Mouse (Mus musculus) embryo, embryonic 11.5 days (tissue): ENCODE measurements around the gene Pitpnb.
A peak's percentile ranks its signal among the peaks of the same experiment; 100 is the strongest.

Experiments
- DNase-seq: peaks from one replicate; pipeline ENCODE4 v3.0.0-alpha.2; 2012; ENCODE audit warnings: low read depth, low spot score

Pitpnb gene

GRCm38 (mm10) chr5:111396199-111396598, 65.6 kb downstream of the Pitpnb start:
- DNase-seq = no peak

DNA sequence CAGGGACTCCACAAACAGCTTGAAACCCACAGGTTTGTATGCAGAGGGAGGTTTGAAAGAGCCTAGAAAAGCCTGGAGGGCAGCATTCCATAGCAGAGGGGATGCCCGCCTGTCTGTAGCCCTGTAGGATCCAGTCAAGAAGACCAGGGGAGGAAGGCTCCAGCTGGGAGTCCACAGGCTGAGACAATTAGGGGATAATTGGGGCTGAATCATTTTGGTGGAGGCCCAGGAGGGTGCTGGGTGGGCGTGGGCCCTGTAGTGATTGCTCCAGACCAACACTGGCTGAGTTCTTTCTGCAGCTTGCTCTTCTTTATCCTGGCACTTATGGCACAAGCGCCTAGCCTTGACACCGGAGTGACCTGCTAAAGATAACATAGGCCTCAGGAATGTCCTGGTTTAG, 67.9 kb downstream of the Pitpnb start:
- no peak for DNase-seq

- DNase-seq = no peak
Observed at GRCm38 (mm10) chr5:111399271-111399670, 68.7 kb downstream of the Pitpnb start.

DNA sequence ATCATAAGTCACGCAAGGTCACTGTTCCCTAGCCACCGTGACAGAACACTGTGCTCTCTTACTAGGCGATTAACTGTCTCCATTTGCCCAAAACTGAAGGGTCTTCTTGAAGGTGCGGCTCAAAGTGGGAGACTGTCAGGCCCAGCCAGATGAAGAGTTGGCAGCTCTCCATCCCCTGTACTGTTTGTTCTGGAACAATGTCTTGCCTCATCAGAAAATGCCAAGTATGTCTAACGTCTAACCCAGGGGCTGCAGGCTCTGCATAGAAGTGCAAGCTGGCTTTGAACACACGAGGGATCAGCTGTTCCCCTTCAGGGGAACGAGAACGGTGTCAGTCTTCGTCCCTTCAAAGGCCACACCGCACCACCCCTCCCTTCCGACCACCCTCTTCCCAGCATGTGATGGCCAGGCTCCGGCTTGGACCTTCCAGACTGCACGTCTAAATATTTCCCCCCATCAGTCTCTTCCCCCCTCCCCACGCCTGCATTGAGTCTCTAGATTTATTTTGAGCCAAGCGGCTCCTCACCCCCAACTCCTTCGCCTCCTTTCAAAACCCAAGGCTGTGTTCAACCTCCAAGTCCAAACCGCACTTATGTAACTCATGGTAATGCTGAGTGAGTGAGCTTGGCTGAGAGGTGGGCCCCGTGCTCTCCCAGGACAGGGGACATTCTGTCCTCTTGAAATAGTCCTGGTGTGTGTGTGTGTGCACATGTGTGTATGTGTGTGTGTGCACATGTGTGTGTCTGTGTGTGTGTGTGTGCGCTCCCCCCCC, 71.5 kb downstream of the Pitpnb start:
- no peak for DNase-seq

GRCm38 (mm10) chr5:111402651-111402996, 72.1 kb downstream of the Pitpnb start:
- no peak for DNase-seq

DNA sequence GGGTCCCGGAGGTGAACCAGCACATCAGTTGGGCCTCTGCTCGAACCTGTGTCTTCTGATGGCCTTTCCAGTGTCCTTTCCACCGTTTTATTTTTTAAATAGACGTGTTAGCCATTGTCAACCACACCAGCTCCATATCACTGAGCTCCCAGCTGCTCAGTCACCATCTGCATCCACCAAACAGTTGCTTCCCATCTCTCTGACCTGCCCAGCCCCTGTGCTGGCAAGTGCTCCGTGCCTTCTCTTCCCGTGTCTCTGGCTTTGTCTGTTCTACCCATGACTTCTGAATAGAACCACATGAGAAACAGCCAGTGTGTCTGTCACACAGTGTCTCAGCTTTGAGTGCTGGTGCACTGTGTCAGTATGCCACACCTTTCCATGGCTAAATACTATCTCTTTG, 74.2 kb downstream of the Pitpnb start:
- DNase-seq = no peak

- DNase-seq = no peak
Observed at GRCm38 (mm10) chr5:111408470-111409105, 78.0 kb downstream of the Pitpnb start.

- no peak for DNase-seq
Observed at GRCm38 (mm10) chr5:111409412-111410044, 79.0 kb downstream of the Pitpnb start.

DNA sequence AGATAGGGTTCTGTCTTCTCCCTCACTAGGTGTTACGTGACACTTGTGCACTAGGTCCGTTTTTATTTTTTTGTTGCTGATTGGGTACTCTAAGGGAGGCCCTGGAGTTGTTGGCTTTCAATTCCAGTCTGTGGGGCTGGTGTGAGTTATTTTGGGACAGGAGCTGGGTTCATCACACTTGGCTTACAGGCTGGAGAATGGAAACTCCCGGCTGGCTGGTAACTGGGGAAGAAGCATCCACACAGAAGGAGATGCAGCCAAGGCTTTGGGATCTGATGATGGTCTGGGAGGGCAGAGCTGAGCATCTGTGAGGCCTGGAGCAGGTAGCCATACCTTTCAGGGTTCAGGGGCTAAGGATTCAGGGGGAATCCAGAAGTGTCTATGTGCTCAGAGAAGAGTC, 80.1 kb downstream of the Pitpnb start:
- no peak for DNase-seq

- DNase-seq = no peak
Observed at GRCm38 (mm10) chr5:111414192-111414591, 83.6 kb downstream of the Pitpnb start.

GRCm38 (mm10) chr5:111414770-111415249, 84.2 kb downstream of the Pitpnb start:
- DNase-seq = no peak

- no peak for DNase-seq
Observed at GRCm38 (mm10) chr5:111415575-111415974, 85.0 kb downstream of the Pitpnb start.

DNA sequence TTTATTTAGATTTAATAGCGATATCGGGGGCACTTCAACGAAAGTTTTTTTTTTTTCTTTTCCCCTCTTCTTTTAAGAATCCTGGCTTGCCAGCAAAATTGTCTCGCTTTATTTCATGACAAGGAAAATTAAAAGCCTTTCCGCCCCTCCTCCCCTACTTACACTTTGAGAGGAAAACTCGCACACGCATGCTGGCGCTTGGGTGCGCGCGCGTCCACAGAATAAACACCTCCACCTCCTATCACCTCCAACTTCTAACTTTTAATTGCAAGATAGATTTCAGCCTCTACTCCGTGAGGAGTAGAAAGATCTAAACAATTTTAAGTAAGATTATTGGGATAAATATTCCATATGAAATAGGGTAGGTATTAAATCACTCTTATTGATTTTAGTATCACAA, 85.5 kb downstream of the Pitpnb start:
- no peak for DNase-seq

GRCm38 (mm10) chr5:111416591-111417374, 86.2 kb downstream of the Pitpnb start, which contains the start of gene Mn1:
Gene Mn1, plus strand, starts transcription at chr5:111417362.
- DNase-seq = peak; percentile 88

- DNase-seq = no peak
Observed at GRCm38 (mm10) chr5:111417378-111418131, 87.0 kb downstream of the Pitpnb start.

- DNase-seq = no peak
Observed at GRCm38 (mm10) chr5:111418202-111419120, 87.9 kb downstream of the Pitpnb start.

DNA sequence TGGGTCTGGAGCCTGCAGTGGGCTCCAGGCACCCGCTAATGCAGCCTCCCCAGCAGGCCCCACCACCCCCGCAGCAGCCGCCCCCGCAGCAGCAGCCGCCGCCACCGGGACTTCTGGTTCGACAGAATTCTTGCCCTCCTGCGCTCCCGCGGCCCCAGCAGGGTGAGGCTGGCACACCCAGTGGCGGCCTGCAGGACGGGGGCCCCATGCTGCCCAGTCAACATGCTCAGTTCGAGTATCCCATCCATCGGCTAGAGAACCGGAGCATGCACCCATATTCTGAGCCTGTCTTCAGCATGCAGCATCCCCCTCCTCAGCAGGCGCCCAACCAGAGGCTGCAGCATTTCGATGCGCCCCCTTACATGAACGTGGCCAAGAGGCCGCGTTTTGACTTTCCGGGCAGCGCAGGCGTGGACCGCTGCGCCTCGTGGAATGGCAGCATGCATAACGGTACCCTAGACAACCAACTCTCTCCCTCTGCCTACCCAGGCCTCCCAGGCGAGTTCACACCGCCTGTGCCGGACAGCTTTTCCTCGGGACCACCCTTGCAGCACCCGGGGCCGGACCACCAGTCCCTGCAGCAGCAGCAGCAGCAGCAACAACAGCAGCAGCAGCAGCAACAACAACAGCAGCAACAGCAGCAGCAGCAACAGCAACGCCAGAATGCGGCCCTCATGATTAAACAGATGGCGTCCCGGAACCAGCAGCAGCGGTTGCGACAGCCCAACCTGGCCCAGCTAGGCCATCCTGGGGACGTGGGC, 88.7 kb downstream of the Pitpnb start:
- no peak for DNase-seq

DNA sequence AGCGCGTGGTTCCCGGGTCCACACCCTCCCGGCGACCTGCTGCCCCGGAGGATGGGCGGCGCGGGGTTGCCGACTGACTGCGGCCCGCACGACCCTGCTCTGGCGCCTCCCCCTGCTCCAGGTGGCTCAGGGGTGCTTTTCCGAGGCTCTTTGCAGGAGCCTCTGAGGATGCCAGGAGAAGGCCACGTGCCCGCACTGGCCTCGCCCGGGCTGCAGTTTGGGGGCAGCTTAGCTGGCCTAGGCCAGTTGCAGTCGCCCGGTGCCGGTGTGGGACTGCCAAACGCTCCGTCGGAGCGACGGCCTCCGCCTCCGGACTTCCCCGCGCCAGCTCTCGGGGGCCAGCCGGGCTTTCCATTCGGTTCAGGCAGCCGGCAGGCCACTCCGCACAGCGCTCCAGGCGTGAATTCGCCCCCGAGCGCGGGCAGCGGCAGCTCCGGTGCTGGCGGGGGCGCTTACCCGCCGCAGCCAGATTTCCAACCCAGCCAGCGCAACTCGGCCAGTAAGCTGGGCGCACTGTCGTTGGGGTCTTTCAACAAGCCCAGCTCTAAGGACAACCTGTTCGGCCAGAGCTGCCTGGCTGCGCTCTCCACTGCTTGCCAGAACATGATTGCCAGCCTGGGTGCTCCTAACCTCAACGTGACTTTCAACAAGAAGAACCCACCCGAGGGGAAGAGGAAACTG, 89.6 kb downstream of the Pitpnb start:
- DNase-seq = no peak

GRCm38 (mm10) chr5:111420896-111421295, 90.3 kb downstream of the Pitpnb start:
- no peak for DNase-seq
